Mouse (Mus musculus): ENCODE measurements around the gene Nlgn1.

DNA sequence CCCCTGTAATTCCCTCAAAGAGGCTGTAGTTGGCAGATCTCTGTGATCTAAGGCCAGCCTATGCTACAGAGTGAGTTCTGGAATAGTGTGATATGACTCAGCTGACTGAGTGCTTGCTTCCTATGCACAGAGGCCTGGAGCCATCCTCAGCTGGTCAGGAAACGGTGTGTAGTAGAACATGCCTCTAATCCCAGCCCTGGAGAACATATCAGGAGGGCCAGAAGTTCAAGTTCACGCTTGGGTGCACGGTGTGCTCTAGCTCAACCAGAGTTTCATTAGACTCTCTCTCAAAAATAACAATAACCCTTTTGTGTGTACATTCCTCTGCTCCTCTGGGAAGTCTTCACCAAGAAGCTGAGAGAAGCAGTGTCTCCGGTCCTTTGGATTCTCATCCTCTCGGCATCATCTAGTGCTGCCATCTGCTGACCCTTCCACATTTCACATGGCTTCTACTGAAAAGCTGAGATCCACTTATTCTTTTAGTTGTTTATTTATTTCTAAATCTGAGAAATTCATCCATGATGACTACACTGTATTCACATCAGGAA lies 22.3 kb upstream of the Nlgn1 start:
- no peak for TF ChIP-seq CTCF (IDR thresholded peaks at IDR 0.05; ENCODE audit: low read depth)
- TF ChIP-seq EP300 (IDR thresholded peaks at IDR 0.05; ENCODE audit: low read depth), result no peak

Measured in liver, embryonic 14.5 days (tissue).